Mouse (Mus musculus) midbrain, embryonic 14.5 days (tissue): ENCODE data around the gene Zfp697. TPM values are rescaled to one million over a fixed set of nuclear protein-coding genes. Genes with fewer than 3 reads are reported as not detected.
"Not testable (repeated sequence)": the region's sequence is repeated elsewhere in the genome, so short reads cannot be mapped to it uniquely, and the experiment has no call there.

Experiments
- ATAC-seq: fragments of 200-750 bp; cut with Nextera tagmentation; 2 replicates; pipeline ENCODE4 v1.8.0; 2017; ENCODE audit warnings: moderate number of reproducible peaks, moderate library complexity; ENCODE audit not compliant: low FRiP score, low TSS enrichment
- DNase-seq: peaks from one replicate; pipeline ENCODE4 v3.0.0-alpha.2; 2015
- H3K27ac ChIP-seq: fragments of 300-500 bp; sonication (generic); replicated peaks from 2 replicates; pipeline ENCODE4 v1.5.1; 2014; ENCODE audit warnings: mild to moderate bottlenecking, low read depth, low read length, moderate library complexity
- H3K27me3 ChIP-seq: fragments of 300-500 bp; sonication (generic); 2 replicates; pipeline ENCODE4 v1.6.1; 2014; ENCODE audit warnings: low read length, control low read depth, mixed read lengths; ENCODE audit not compliant: control insufficient read depth, insufficient read depth
- H3K36me3 ChIP-seq: fragments of 300-500 bp; sonication (generic); 2 replicates; pipeline ENCODE4 v1.6.1; 2014; ENCODE audit warnings: low read length, control low read depth; ENCODE audit not compliant: control insufficient read depth, insufficient read depth
- H3K4me1 ChIP-seq: fragments of 300-500 bp; sonication (generic); 2 replicates; pipeline ENCODE4 v1.6.1; 2014; ENCODE audit warnings: mild to moderate bottlenecking, antibody characterized with exemption, low read length, control low read depth; ENCODE audit not compliant: control insufficient read depth, insufficient read depth
- H3K4me2 ChIP-seq: fragments of 300-500 bp; sonication (generic); 2 replicates; pipeline ENCODE4 v1.6.1; 2014; ENCODE audit warnings: mild to moderate bottlenecking, low read length, moderate library complexity
- H3K4me3 ChIP-seq: fragments of 300-500 bp; sonication (generic); replicated peaks from 2 replicates; pipeline ENCODE4 v1.5.1; 2014; ENCODE audit warnings: low read depth, low read length
- H3K9ac ChIP-seq: fragments of 300-500 bp; sonication (generic); replicated peaks from 2 replicates; pipeline ENCODE4 v1.6.1; 2014; ENCODE audit warnings: mild to moderate bottlenecking, low read length, moderate library complexity
- H3K9me3 ChIP-seq: fragments of 300-500 bp; sonication (generic); 2 replicates; pipeline ENCODE4 v1.6.1; 2016; ENCODE audit warnings: low read length, control low read depth, mixed read lengths; ENCODE audit not compliant: control insufficient read depth
- WGBS: fragments of 180-500 bp; shearing (Covaris S2); extraction: QIAGEN DNeasy Blood & Tissue Kit; methylation state at CpG from one replicate; pipeline ENCODE4 v1.1.7; 2014; 5-methylcytosine and 5-hydroxymethylcytosine counted together
- polyA plus RNA-seq: library from polyadenylated mRNA; unstranded; fragments of >200 nt; fragmentation: Nextera tagmentation; extraction: Ambion mirVana; gene quantifications from 2 replicates; pipeline ENCODE4 v1.2.1, GENCODE M21; 2014

The Zfp697 gene
- polyA plus RNA-seq, 1 experiment from 2014 or later = 21.3 TPM

- DNase-seq, H3K27ac ChIP-seq, H3K4me2 ChIP-seq, H3K4me1 ChIP-seq, H3K9ac ChIP-seq, H3K36me3 ChIP-seq, H3K9me3 ChIP-seq, ATAC-seq, H3K27me3 ChIP-seq, H3K4me3 ChIP-seq: not testable (repeated sequence)
- WGBS = 100% methylated on average over 1 of the region's 1 CpGs
Observed at GRCm38 (mm10) chr3:98548495-98548894, 166.2 kb downstream of the Zfp697 start.

- 0 out of 2 replicates have a peak, but pooled peaks have one; percentile 20 for ATAC-seq
- DNase-seq, H3K4me1 ChIP-seq, H3K9me3 ChIP-seq, H3K27me3 ChIP-seq, H3K36me3 ChIP-seq, H3K4me3 ChIP-seq, H3K9ac ChIP-seq, H3K4me2 ChIP-seq, H3K27ac ChIP-seq: not testable (repeated sequence)
- WGBS = no CpG with 5 or more reads among the region's 2 CpGs
Observed at GRCm38 (mm10) chr3:98550215-98550614, 168.0 kb downstream of the Zfp697 start.

GRCm38 (mm10) chr3:98550832-98551231 is 168.6 kb downstream of the Zfp697 start:
- not testable (repeated sequence) for H3K4me2 ChIP-seq, DNase-seq

GRCm38 (mm10) chr3:98560711-98561110 is 178.4 kb downstream of the Zfp697 start:
- H3K36me3 ChIP-seq, H3K9ac ChIP-seq, DNase-seq, H3K9me3 ChIP-seq, H3K4me2 ChIP-seq, H3K4me3 ChIP-seq, ATAC-seq, H3K27me3 ChIP-seq, H3K27ac ChIP-seq, H3K4me1 ChIP-seq: not testable (repeated sequence)
- no CpG with 5 or more reads among the region's 5 CpGs for WGBS

More at GRCm38 (mm10) chr3:98550832-98551231, 168.6 kb downstream of the Zfp697 start:
- ATAC-seq, H3K36me3 ChIP-seq, H3K4me3 ChIP-seq, H3K27ac ChIP-seq, H3K4me1 ChIP-seq, H3K27me3 ChIP-seq, H3K9ac ChIP-seq, H3K9me3 ChIP-seq: not testable (repeated sequence)
- no CpG with 5 or more reads among the region's 1 CpGs for WGBS

- not testable (repeated sequence) for H3K9ac ChIP-seq, ATAC-seq, H3K4me1 ChIP-seq, H3K27ac ChIP-seq, H3K27me3 ChIP-seq, H3K9me3 ChIP-seq, H3K4me3 ChIP-seq, H3K4me2 ChIP-seq, H3K36me3 ChIP-seq, DNase-seq
- WGBS = no CpG with 5 or more reads among the region's 2 CpGs
Observed at GRCm38 (mm10) chr3:98563831-98564230, 181.6 kb downstream of the Zfp697 start.

GRCm38 (mm10) chr3:98564894-98565293 is 182.6 kb downstream of the Zfp697 start:
- not testable (repeated sequence) for H3K4me1 ChIP-seq, H3K9me3 ChIP-seq, H3K36me3 ChIP-seq, H3K27me3 ChIP-seq, H3K9ac ChIP-seq, H3K27ac ChIP-seq, H3K4me2 ChIP-seq, DNase-seq, H3K4me3 ChIP-seq, ATAC-seq
- WGBS = no CpG with 5 or more reads among the region's 3 CpGs

- not testable (repeated sequence) for H3K9me3 ChIP-seq, H3K4me1 ChIP-seq, DNase-seq, H3K27me3 ChIP-seq, H3K9ac ChIP-seq, H3K4me2 ChIP-seq, H3K36me3 ChIP-seq, H3K4me3 ChIP-seq, H3K27ac ChIP-seq
- ATAC-seq = 0 out of 2 replicates have a peak, but pooled peaks have one; percentile 20
- 85% methylated on average over 2 of the region's 2 CpGs for WGBS
Observed at GRCm38 (mm10) chr3:98567717-98568116, 185.5 kb downstream of the Zfp697 start.

- DNase-seq = peak; percentile 32
- not testable (repeated sequence) for H3K4me1 ChIP-seq, H3K4me2 ChIP-seq, H3K9ac ChIP-seq, ATAC-seq, H3K36me3 ChIP-seq, H3K9me3 ChIP-seq, H3K27me3 ChIP-seq, H3K27ac ChIP-seq, H3K4me3 ChIP-seq
- WGBS = no CpG with 5 or more reads among the region's 1 CpGs
Observed at GRCm38 (mm10) chr3:98581024-98581423, 198.8 kb downstream of the Zfp697 start.

GRCm38 (mm10) chr3:98582202-98582601 is 199.9 kb downstream of the Zfp697 start:
- WGBS = no CpG with 5 or more reads among the region's 1 CpGs
- not testable (repeated sequence) for H3K27me3 ChIP-seq, H3K4me1 ChIP-seq, H3K4me2 ChIP-seq, H3K36me3 ChIP-seq, H3K27ac ChIP-seq, H3K4me3 ChIP-seq, H3K9me3 ChIP-seq, H3K9ac ChIP-seq, DNase-seq, ATAC-seq
